Mouse (Mus musculus): ENCODE results near the gene Slc35e1.

Gene Slc35e1

DNA sequence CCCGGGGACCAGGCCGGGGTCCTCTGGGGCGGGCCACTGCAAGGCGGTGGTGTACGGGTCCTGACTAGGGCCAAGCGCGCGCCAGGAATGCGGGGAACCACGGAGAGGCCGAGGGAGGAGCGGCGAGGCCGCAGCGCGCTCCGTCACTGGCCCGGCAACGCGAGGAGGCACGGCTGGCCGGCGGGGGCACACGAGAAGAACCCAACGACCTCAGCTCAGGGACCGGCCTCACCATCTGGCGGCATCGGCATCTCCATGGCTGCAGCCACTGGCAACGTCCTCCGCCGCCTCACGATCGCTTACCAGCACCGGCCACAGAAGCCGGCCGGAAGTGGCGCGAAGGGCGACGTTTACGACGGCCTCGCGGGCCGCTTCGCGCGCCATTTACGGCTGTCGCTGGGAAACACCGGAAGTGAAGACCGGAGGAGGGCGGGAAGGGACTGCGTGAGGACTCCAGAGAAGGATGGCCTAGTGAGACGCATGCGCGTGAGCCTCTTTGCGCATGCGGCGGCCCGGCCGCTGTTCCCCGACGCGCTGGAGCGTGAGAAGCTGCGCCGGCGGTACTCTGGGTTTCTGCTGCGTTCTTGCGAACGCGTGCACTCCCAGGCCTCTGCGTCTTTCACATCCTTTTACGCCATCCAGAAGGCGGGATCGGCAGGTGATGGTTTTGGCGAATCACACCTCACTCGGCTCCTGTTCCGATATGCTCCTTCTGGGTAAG, 17.4 kb downstream of the Slc35e1 start, which contains the start of gene Cherp:
Gene Cherp, minus strand, starts transcription at position 401 of the 721 bp plus-strand sequence.
- peak; percentile 99 for DNase-seq

DNA sequence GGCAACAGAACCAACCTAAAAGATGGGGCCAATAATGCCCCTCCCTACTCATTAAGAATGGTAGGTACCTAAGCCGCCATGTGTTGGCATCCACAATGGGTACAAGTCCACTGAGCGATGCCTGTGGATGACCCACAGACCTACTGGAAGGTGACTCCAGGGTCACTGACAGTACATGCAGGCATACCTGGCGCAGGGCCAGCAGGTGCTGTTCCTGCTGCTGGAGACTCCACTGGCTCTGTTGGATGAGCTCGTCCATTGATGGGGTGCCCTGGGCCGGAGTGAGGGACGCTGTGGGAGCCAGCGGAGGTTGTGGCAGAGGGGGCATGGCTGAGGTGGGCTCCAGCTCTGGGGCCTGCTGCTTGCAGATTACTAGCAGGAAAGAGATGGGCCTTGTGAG, 21.7 kb downstream of the Slc35e1 start:
- no peak for DNase-seq

DNA sequence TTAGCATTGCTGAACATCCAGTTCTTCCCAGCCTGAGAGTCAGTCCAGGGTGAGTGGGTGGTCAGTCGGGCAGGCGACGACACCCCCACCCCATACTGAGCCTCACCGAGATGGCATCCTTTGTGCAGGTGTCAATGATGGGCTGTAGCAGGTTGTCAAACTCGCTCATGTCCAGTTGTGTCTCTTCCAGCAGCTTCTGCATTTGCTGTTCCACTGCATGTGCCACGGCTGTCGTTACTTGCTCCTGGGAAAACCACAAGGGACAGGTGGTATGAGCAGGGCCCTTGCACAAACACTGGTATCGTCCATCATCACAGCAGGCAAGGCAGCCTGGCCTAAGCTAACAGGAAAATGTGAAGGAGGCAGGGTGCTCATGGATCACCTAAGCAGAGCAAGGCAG, 22.4 kb downstream of the Slc35e1 start:
- no peak for DNase-seq

DNA sequence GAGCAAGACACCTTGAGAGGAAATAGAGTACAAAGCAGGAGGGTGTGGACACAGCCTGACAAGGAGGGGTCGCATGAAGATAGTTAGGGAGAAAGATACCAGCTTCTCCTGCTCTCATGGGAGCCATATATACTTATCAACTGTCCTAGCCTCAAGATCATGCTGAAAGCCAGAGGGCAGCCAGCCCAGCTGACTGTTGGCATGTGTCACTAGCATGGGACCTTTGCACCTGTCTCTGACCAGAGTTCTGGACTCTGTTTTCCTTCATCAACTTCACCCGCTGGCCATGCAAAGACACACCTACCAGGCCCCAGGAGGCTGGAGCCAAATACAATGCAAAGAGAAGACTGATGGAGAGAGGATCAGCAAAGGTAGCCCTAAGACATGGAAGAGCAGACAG, 23.2 kb downstream of the Slc35e1 start:
- no peak for DNase-seq

DNA sequence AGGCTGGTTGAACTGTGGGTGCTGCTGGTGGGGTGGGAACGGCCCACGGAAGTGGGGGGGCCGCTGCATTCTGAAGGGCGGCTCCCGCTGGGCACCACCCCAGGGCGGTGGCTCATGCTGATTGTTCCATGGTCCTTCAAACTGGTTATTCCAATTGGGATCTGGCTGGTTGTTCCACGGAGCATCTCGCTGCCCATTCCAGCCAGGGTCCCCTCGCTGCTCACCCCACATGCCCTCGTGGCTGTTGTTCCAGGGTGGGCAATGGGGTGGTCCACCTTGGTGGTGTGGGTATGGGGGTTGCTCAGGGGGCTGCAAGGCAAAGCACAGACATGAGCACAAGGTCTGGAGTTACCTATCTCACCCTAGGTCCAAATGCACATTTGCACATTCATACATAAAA, 28.2 kb downstream of the Slc35e1 start:
- no peak for DNase-seq

DNA sequence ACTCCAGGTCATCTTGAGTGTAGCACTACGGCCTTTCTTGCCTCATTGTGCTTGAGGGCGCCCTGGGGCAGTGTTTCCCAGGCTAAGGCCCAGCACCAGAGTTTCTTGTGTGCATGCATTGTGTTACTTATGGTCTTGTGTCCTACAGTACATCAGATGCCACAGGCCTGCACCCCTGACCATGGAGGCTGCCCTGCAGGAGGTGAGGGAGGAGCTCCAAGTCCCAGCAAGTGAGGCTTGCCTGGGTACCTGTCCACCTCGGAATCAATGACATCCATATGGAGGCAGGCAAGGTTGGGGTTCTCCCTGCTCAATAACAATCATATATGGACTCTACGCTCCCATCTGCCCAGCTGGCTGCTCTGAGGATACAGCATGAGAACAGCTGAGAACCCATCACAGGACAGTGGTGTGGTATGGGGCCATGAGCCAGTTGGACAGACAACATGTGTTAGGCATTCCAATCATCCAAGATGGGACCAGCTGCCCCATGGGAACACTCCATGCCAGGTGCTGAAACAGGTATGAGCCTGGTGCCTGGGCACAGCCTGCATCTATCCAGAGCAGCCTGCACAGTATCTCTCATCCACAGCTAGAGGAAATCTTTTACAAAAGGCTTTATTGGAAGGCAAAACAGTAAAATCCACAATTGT, 32.4 kb downstream of the Slc35e1 start:
- DNase-seq, result no peak

DNA sequence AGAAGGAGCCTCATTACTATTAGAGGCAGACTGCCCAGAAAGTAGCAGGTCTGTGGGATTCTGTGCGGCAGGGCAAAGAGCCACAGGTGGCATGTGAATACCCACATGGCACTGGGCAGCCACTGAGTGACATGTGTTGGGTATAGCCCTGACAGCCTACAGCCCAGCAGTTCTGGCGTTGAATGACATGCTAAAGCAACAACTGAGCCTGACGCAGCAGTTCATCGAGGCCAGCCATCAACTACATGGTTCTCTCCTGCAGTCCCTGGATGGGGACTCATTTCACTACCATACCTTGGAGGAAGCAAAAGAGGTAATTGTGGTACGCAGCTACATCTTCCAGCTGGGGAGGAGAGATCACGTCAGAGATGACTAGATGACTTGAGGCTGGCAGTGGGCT, 34.0 kb downstream of the Slc35e1 start:
- DNase-seq, result no peak

DNA sequence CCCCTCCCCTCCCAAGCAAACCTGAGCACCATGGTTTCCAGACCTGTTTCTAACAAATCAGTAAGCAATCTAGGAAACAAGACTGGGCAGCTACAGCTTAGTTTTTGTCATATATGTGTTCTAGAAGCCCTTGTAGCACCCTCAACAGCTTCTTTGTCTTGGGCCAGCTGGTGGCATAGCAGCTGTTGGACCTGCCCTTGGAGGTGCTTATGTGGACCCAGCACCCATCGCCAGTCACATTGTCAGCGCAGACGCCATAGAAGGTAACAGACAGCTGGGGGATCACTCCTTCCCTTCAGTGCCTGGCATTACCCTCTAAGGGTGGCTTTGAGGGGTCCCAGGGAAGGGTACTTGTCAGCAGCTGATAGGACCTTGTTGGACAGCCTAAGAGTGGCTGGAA, 34.6 kb downstream of the Slc35e1 start:
- no peak for DNase-seq

DNA sequence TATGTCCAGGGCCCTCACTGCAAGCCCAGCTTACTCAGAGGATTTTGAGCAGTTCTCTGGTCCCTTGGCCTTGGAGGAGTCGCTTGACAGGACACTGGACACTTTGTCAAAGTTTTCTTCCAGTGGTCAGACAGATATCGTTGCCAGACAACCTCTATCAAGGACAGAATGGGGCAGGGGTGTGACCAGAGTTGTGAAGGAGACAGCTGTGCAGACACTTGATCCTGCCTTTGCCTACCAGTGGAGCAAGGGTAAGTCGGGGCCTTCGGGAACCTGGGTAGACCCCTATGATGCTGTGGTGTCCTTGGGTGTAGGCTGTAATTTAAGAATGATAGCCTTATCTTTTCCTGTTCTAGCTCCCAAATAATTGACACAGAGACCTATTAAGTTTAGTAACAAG, 37.1 kb downstream of the Slc35e1 start:
- no peak for DNase-seq

DNA sequence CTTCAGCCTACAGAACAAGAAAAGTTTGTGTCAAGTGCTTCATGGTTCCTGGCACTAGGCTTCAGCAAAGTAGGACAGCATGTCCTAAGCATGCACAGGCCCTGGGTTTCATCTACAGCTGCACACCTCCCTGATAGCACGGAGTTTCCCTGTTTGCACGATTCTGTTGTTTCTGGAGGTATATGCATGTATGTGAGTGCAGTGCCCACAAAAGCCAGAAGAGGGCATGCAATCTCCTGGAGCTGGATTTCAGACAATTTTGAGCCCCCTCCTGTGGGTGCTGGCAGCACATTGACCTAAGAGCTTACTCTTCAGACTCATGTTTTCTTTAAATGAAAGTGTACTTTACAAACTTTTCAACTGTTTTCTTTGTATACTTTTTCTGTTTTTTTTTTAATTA, 38.5 kb downstream of the Slc35e1 start:
- DNase-seq, result no peak

DNA sequence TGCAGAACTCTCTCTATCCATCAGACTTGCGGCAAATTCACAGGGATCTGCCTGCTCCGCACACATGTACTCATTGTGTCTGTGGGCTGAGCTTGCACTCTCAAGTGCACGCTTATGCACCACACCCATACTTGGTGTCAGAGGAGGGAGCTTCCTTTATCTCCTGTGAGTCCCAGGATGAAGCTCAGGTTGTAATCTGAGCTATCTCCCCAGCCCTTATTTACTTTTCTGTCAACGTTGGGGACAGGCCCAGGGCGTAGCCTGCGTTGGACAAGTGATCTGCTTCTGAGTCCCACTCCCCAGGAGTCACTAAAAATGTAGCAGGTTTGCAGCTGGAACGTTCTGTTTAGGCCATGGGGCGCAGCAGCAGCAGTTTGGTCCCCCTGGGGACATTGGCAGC, 40.9 kb downstream of the Slc35e1 start:
- DNase-seq, result no peak

DNA sequence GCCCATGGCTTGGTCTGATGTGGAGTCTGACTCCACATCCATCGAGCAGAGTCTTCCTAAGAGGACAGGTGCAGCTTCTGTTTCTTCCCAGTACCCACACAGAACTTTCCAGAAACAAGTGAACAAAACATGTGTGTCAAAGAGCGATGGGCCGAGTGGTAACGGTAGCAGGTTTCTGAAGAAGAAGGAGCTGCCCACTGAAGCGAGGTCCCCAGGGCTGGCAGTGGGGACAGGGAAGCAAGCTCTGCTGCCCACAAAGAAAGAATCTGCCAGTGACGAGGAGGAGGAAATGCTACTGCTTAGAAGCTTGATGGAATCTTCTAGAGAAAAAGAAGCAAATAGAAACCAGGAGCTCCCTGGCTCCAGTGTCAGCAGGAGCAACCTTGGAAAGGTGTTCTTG, 47.3 kb downstream of the Slc35e1 start:
- no peak for DNase-seq

DNA sequence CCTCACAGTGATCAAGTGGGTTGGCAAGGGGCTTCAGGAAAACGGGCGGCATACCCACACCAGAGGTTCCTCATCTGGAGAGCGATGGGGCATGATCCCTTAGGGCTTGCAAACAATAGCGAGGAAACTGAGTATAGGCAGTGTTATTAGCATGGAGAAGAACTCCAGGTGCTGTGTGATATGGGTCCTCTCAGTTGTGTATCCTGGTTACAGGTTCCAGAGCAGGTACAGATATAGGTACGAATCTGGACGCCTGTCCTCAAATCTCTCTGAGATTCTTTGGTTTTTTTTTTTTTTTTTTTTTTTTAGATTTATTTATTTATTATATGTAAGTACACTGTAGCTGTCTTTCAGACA, 48.4 kb downstream of the Slc35e1 start:
- DNase-seq, result no peak

DNA sequence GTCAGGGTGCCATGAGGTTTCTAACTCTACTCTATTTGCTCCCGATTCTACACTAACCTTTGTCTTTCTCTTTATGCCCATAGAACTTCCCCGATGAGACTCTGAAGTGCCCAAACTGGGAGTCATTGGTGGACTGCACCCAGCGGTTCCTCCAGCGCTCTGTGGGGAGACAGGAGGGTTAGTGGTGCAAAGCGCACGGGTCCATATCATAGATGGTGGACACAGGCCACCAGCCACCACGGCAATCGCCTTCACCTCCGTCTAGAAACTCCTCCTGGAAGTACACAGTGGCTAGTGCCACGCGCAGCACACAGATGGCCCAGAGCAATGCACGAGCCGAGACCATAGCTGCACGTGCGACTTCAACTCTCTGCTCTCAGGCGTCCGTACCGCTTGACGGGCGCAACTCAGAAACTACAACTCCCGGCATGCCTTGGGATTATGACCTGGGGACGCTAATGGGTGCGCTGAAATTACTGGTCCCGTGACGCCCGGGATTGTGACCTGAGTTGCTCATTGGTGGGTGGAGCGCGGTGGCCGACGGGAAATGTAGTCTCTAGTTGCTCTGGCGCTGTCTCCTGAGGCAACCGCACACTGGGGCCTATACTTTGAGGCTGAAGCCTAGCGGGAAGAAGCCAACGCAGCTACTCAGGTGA, 48.9 kb downstream of the Slc35e1 start, which contains the start of the genes Calr3 and 1700030K09Rik:
Gene Calr3, minus strand, starts transcription at position 533 of the 656 bp plus-strand sequence.
Gene 1700030K09Rik, plus strand, starts transcription at position 543 of the 656 bp plus-strand sequence.
- peak; percentile 99 for DNase-seq

DNA sequence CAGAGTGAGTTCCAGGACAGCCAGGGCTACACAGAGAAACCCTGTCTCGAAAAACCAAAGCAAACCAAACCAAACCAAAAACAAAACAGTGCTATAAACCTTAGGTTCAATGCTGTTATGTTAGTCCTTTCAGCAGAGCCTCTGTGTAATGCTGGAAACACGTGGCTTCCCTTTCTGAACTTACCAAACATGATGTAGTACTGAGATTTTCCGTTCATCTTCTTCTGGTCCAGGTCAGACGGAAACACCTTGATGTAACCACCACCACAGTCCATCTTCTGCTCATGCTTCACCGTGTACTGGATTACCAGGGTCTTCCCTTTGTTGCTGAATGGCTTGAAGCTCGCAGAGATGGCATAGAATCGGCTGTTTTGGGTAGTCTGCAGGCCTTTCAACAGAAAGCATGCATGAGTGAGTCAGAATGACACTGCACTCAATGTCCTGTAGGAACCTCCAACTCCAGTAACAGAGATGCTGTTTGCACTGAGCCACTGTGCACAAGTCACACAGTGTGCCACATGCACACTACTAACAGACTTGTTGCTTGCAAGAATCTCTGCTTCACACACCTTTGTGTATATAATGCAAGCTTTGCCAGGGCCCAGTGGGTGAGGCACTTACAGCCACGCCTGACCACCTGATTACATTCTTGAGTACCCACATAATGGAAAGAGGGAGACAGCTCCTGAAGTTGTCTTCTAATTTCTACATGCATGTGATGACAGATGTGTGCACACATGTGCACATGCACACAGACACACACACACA, 54.0 kb downstream of the Slc35e1 start:
- no peak for DNase-seq

DNA sequence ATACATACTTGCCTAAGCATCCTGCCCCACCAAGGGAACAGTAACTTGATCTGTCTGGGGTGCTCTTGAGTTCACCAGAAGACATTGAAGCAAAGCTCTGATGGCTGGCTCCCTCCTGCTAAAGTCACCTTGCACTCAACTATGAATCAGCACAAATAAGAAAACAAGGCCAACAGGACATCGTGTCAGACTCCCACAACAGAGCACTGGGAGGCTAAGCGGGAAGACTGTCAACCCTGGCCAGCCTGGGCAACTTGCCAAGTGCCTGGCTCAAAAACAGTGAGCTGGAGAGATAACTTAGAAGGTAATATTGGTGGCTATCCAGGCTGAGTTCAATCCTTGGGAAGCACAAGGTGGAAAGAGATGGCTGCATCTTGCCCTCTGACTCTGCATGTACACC, 57.5 kb downstream of the Slc35e1 start:
- peak; percentile 34 for DNase-seq

Data from retina, postnatal 1 day (tissue).